Mouse (Mus musculus): ENCODE data around the gene Galnt12. TPM values are rescaled to one million over a fixed set of nuclear protein-coding genes. Genes with fewer than 3 reads are reported as not detected.
"Not testable (repeated sequence)": the region's sequence is repeated elsewhere in the genome, so short reads cannot be mapped to it uniquely, and the experiment has no call there.

Galnt12 gene
- 3.7 and 4.8 TPM in 2 replicates for polyA plus RNA-seq (2015; fragmentation: Nextera tagmentation; extraction: Ambion mirVana)

DNA sequence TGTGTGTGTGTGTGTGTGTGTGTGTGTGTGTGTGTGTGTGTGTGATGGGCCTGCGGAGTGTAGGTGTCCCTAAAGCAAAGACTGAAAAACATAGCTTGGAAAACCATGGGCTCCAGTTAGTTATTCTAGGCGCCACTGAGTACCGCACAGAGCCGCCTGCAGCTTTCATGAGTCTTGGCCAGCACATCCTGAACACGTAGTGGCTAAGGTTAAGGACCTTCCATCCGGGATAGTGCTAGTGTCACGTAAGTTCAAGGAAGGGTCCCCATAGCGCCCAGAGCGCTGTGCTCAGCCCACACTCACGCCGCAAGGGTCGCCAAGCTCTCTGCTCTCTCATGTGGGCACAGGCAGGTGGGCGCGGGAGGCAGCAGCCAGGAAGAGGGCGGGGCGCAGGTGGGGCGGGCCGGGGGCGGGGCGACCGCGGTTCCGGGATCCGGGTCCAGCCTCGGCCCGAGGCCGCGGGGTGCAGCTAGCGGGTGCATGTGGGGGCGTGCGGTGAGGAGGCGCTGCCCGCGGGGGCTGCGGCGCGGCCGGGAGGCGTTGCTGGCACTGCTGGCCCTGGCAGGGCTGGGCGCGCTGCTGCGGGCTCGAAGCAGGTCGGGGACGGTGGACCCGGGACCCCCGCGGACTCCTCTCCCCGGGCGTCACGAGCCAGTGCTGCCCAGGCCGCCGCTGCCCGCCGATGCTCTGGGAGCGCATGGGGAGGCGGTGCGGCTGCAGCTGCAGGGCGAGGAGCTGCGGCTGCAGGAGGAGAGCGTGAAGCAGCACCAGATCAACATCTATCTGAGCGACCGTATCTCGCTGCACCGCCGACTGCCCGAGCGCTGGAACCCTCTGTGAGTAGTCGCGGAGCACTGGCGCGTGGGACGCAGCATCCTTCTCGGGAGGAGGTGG is at the start of gene Galnt12:
Gene Galnt12 (plus strand): TSS at position 417 of the 894 bp plus-strand sequence.
- Histone ChIP-seq H3K4me2 (peak within 1 kb of the TSS; percentile 100), H3K4me3 (peak within 1 kb of the TSS; percentile 62), H3K36me3 (no peaks in the 10 kb centered on the region), H3K9me3 (no peaks in the 10 kb centered on the region), H3K9ac (peak within 1 kb of the TSS; percentile 33), H3K27me3 (peaks cover 29% of the 10 kb centered on the region), H3K4me1 (peaks cover 23% of the 10 kb centered on the region), H3K27ac (no peak within 1 kb of the TSS)
- no peak for ATAC-seq (ENCODE audit: insufficient number of reproducible peaks, low FRiP score, low TSS enrichment, low read depth)
- under 1% methylated on average over 60 of the region's 74 CpGs for WGBS

DNA sequence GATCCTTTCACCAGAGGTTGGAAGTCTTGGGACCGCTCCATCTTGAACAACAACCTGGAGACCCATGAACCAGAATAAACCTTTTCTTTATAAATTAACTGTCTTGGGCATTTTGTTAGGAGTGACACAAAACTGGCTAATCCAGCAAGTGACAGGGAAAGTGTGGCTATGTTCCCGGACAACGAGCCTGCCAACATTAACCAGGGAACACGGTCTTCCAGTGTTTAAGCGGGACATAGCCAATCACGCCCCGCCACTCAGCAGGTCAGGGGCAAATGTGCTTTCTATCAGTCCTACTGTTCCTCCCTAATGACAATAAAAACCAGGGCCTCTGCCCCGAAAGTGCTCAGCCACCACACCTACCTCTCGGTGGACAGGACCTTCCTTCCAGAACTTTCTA is 47.8 kb upstream of the Galnt12 start:
- no peak for ATAC-seq (ENCODE audit: insufficient number of reproducible peaks, low FRiP score, low TSS enrichment, low read depth)
- 86% methylated on average over 9 of the region's 9 CpGs for WGBS
- no peaks in the 10 kb centered on the region for H3K4me1 ChIP-seq
- H3K4me3 ChIP-seq, result no peak overlapping the region
- no peaks in the 10 kb centered on the region for H3K27me3 ChIP-seq
- peaks cover 23% of the 10 kb centered on the region for H3K36me3 ChIP-seq
- H3K4me2 ChIP-seq, result no peak overlapping the region
- no peaks in the 10 kb centered on the region for H3K9me3 ChIP-seq
- no peak overlapping the region for H3K27ac ChIP-seq
- no peak overlapping the region for H3K9ac ChIP-seq

DNA sequence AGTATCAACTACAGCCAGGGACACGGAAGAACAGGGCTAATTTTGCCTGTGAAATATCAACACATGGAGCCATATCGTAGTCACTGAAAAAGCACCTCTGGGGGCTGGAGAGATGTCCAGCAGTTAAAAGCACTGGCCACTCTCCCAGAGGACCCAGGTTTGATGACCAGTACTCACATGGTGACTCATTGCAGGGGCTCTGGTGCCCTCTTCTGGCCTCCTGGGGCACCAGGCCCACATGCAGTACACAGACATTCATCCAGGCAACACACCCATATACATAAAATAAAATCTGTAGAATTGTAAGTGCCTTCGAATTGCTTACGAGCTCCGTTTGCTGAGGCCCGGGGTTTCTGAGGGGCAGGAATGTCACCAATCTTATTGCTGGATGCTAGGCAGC is 44.7 kb upstream of the Galnt12 start:
- Histone ChIP-seq H3K9me3 (no peaks in the 10 kb centered on the region), H3K4me3 (no peak overlapping the region), H3K27me3 (peaks cover 3% of the 10 kb centered on the region; the same call in 1 of the 2 replicates), H3K27ac (no peak overlapping the region), H3K9ac (no peak overlapping the region), H3K4me2 (no peak overlapping the region), H3K4me1 (peaks cover 17% of the 10 kb centered on the region), H3K36me3 (peaks cover 6% of the 10 kb centered on the region; the same call in 1 of the 2 replicates)
- 92% methylated on average over 6 of the region's 6 CpGs for WGBS
- ATAC-seq (ENCODE audit: insufficient number of reproducible peaks, low FRiP score, low TSS enrichment, low read depth), result no peak

DNA sequence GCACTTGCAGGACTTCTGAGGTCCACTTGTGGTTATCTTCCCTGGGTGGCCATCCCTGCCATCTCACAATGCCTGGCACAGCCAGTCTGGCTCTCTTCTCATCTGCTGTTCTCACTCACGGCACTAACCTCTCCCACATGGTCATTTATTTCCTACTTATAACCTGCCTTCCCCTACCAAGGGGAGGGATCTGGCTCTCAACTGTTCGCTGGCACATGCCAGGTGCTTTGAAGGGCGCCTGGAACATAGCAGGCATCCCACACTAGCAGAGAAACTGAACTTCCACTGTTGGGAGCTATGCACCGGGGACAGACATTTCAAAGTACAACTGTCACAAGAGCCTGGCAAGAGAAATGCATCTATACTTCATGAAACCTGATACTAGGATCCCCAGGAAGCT is 43.9 kb upstream of the Galnt12 start:
- no peak overlapping the region for H3K4me3 ChIP-seq
- no peak overlapping the region for H3K9ac ChIP-seq
- H3K36me3 ChIP-seq, result peaks cover 6% of the 10 kb centered on the region; the same call in 1 of the 2 replicates
- H3K9me3 ChIP-seq, result no peaks in the 10 kb centered on the region
- H3K27ac ChIP-seq, result no peak overlapping the region
- H3K27me3 ChIP-seq, result peaks cover 5% of the 10 kb centered on the region; the same call in 1 of the 2 replicates
- WGBS, result 64% methylated on average over 4 of the region's 4 CpGs
- peaks cover 17% of the 10 kb centered on the region for H3K4me1 ChIP-seq
- no peak for ATAC-seq (ENCODE audit: insufficient number of reproducible peaks, low FRiP score, low TSS enrichment, low read depth)
- H3K4me2 ChIP-seq, result no peak overlapping the region

DNA sequence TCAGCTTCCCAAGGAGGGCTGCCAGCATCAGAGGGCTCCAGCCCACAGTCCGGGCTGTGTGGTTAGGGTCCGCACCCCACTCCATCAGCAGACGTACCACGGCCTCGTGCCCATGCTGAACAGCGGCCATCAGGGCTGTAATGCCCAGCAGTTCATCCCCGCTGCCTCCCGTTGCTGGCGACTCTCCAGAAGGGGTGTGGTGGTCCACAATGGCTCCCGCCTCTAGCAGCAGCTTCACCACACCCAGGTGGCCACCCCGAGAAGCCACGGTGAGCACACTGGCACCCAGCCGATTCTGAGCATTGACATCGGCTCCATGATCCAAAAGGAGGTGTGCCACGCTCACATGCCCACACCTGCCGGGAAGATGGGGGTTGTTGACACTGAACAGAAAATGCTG is 42.5 kb upstream of the Galnt12 start:
- Histone ChIP-seq H3K9ac (no peak overlapping the region), H3K27ac (no peak overlapping the region), H3K9me3 (no peaks in the 10 kb centered on the region), H3K4me2 (no peak overlapping the region), H3K27me3 (peaks cover 8% of the 10 kb centered on the region; the same call in 1 of the 2 replicates), H3K4me1 (peaks cover 17% of the 10 kb centered on the region), H3K36me3 (peaks cover 6% of the 10 kb centered on the region; the same call in 1 of the 2 replicates), H3K4me3 (no peak overlapping the region)
- ATAC-seq (ENCODE audit: insufficient number of reproducible peaks, low FRiP score, low TSS enrichment, low read depth), result no peak
- 93% methylated on average over 16 of the region's 16 CpGs for WGBS

DNA sequence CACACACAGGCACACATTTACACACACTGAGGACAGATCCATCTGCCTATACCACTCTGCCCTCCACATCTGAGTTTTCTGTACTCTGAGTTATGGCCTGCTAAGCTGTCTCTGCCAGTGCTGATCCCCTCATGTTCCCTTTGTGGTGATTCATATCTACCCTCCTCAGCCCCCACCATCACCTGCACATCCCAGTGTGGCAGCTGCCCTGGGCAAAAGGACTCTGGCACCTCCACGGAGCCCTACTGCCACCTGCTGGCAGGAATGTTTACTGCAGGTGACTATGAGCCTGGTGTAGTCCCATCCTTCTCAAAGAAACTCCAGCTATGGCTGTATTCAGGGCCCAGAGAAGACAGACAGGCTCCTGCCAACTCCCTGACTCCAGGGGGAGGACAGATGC is 41.5 kb upstream of the Galnt12 start:
- Histone ChIP-seq H3K27me3 (peaks cover 8% of the 10 kb centered on the region; the same call in 1 of the 2 replicates), H3K36me3 (peaks cover 6% of the 10 kb centered on the region; the same call in 1 of the 2 replicates), H3K27ac (0 out of 2 replicates have a peak overlapping the region, but pooled peaks have one; percentile 11), H3K4me2 (no peak overlapping the region), H3K4me3 (no peak overlapping the region), H3K4me1 (peaks cover 17% of the 10 kb centered on the region), H3K9ac (no peak overlapping the region), H3K9me3 (no peaks in the 10 kb centered on the region)
- peak; percentile 69 for ATAC-seq (ENCODE audit: insufficient number of reproducible peaks, low FRiP score, low TSS enrichment, low read depth)
- WGBS, result 0% methylated on average over 1 of the region's 1 CpGs

DNA sequence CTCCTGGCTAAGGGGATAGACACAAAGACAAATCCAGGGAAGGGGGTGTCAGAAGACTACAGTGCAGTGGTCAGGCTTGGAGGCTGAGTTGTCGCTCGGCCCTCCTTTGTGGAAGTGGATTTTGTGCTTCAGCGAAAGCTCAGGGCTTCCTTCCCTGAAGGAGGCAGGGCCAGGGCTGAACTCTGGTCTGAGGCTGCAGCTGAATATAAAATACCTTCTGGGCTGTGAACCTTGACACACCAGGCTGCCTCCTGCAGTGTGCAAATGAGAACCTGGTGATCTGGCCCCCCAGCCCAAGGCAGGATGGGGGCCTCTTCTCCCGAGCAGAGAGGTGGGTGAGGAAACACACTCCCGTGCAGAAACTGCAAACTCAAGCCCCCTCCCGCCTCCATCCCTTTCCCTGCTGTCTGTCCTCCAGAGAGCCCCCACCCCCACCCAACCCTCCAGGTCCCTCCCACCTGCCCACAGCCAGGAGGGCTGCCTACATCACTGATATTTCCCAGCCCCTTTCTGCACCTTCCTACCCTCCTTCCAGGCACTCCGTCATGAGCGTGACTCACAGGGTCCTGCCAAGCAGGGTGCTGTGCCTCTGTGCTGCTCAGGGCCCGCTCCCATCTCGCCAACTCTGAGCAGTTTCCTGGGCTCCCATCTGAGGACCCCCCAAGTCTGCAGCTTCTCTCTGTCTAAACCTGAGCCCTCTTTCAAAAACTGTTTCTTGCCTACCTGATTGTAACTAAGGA is 40.9 kb upstream of the Galnt12 start:
- Histone ChIP-seq H3K9me3 (no peaks in the 10 kb centered on the region), H3K9ac (no peak overlapping the region), H3K4me2 (no peak overlapping the region), H3K4me1 (peaks cover 17% of the 10 kb centered on the region), H3K27me3 (peaks cover 8% of the 10 kb centered on the region; the same call in 1 of the 2 replicates), H3K36me3 (peaks cover 6% of the 10 kb centered on the region; the same call in 1 of the 2 replicates), H3K27ac (0 out of 2 replicates have a peak overlapping the region, but pooled peaks have one; percentile 11), H3K4me3 (no peak overlapping the region)
- WGBS, result 33% methylated on average over 10 of the region's 10 CpGs
- ATAC-seq (ENCODE audit: insufficient number of reproducible peaks, low FRiP score, low TSS enrichment, low read depth), result no peak; the same call in none of the 2 replicates

DNA sequence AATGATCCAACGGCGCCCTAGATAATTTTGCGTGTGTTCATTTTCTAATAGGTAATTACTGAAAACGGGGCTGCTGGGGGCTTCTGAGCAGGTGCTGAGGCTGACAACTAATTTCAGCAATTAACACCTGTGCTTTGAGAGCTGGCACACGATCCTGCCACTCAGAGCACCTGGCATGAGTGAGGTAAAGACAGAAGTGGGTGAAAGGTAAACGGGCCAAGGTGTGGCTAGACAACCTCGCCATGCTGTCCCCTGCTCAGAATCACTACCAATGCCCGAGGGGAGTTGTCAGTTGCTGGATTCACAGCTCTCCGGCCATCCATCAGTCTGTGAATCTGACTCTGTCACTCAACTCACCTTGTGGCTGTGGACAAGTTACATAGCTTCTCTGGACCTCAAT is 39.8 kb upstream of the Galnt12 start:
- Histone ChIP-seq H3K27ac (no peak overlapping the region), H3K4me3 (no peak overlapping the region), H3K9me3 (no peaks in the 10 kb centered on the region), H3K36me3 (peaks cover 3% of the 10 kb centered on the region; the same call in 1 of the 2 replicates), H3K27me3 (peaks cover 8% of the 10 kb centered on the region; the same call in 1 of the 2 replicates), H3K4me2 (no peak overlapping the region), H3K9ac (no peak overlapping the region), H3K4me1 (peaks cover 20% of the 10 kb centered on the region)
- ATAC-seq (ENCODE audit: insufficient number of reproducible peaks, low FRiP score, low TSS enrichment, low read depth), result no peak
- 53% methylated on average over 9 of the region's 9 CpGs for WGBS

DNA sequence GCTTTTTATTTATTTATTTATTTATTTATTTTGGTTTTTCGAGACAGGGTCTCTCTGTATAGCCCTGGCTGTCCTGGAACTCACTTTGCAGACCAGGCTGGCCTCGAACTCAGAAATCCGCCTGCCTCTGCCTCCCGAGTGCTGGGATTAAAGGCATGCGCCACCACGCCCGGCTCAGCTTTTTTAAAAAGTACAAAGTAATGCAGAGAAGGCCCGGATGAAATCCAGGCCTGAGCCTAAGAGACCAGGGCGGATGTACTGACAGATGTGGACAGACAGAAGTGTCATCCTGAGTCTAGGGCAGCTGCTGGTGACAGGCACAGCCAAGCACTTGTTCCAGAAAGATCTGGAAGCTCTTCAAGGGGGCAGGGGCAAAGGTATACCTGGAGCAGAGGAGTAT is 36.5 kb upstream of the Galnt12 start:
- H3K27me3 ChIP-seq, result not testable (repeated sequence)
- WGBS, result 92% methylated on average over 9 of the region's 9 CpGs

DNA sequence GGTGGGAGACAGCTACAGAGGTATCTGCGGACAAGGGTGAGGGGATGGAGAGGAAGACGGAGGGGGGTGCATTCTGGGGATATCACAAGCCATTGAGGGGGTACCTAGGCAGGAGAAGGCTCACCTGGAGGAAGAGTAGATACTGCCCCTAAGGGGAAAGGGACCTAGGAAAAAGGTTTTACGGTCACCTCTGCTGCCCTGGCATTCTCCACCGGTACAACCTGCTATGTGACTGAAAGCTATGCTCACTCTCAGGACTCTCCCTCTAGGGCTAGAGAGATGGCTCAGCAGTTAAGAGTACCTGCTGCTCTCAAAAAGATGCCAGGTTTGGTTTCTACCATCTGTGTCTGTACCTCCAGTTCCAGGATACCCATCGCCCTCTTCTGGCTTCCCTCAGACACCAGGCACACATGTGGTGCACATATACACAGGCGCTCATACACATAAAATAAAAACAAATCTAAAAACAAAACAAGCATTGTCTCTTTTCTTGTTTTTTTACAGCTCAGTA is 36.1 kb upstream of the Galnt12 start:
- no peak for ATAC-seq (ENCODE audit: insufficient number of reproducible peaks, low FRiP score, low TSS enrichment, low read depth)
- peaks cover 8% of the 10 kb centered on the region; the same call in 1 of the 2 replicates for H3K27me3 ChIP-seq
- peaks cover 21% of the 10 kb centered on the region for H3K4me1 ChIP-seq
- H3K36me3 ChIP-seq, result no peaks in the 10 kb centered on the region
- no peak overlapping the region for H3K4me2 ChIP-seq
- WGBS, result 91% methylated on average over 6 of the region's 6 CpGs
- no peak overlapping the region for H3K9ac ChIP-seq
- no peak overlapping the region for H3K27ac ChIP-seq
- H3K9me3 ChIP-seq, result no peaks in the 10 kb centered on the region
- H3K4me3 ChIP-seq, result no peak overlapping the region

More for the DNA sequence above, 36.5 kb upstream of the Galnt12 start:
- H3K36me3 ChIP-seq; ATAC-seq (ENCODE audit: insufficient number of reproducible peaks, low FRiP score, low TSS enrichment, low read depth); H3K9ac ChIP-seq; H3K27ac ChIP-seq; H3K9me3 ChIP-seq; H3K4me2 ChIP-seq; H3K4me3 ChIP-seq: not testable (repeated sequence)
- H3K4me1 ChIP-seq, result peaks cover 25% of the 10 kb centered on the region

DNA sequence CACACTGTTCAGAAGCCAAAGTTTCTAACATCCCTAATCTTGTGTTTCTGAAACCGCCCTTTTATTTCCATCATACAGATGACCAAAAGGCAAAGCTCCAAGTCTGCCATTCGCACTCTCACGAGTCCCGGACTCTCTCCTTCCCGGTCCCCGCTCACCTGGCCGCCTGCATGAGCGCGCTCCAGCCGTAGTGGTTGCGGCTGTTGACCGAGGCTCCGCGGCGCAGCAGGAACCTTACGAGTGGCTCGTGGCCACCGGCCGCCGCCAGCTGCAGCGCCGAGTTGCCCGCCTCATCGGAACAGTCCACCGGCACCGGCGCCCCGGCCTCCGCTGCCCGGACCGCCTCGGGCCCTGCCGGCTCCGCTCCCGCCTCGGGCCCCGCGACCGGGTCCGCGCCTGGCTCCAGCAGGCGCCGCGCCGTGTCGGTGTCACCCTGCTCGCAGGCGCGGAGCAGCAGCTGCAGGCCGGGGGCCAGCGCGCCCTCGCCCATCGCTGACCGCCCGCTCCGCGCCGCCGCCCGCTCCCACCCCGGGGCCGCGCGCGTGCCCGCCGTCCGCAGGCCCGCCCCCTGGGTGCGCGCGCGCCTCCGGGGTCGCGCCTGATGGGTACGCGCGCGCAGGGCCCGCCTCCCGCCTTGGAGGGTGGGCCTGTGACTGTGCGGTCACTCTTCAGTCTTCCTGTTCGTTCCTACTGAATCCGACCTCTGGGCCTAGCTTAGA is 34.8 kb upstream of the Galnt12 start, which contains the start of gene Anks6:
Gene Anks6 (minus strand): TSS at position 637 of the 719 bp plus-strand sequence.
- Histone ChIP-seq H3K4me2 (peak within 1 kb of the TSS; percentile 73), H3K9ac (peak within 1 kb of the TSS; percentile 75), H3K4me1 (peaks cover 8% of the 10 kb centered on the region), H3K36me3 (no peaks in the 10 kb centered on the region), H3K27me3 (peaks cover 5% of the 10 kb centered on the region; the same call in 1 of the 2 replicates), H3K4me3 (peak within 1 kb of the TSS; percentile 78), H3K27ac (peak within 1 kb of the TSS; percentile 74; the same call in 1 of the 2 replicates), H3K9me3 (no peaks in the 10 kb centered on the region)
- WGBS, result under 1% methylated on average over 69 of the region's 86 CpGs
- ATAC-seq (ENCODE audit: insufficient number of reproducible peaks, low FRiP score, low TSS enrichment, low read depth), result peak; percentile 85

Measured in limb, embryonic 15.5 days (tissue).